Mouse (Mus musculus) right cerebral cortex, postnatal 14 days (tissue): Measurements from ENCODE around the gene Fbp1.
"Not testable (repeated sequence)": the region's sequence is repeated elsewhere in the genome, so short reads cannot be mapped to it uniquely, and the experiment has no call there.

Experiments
- DNase-seq: peaks from one replicate; pipeline ENCODE4 v3.0.0; 2022

Gene Fbp1

DNA sequence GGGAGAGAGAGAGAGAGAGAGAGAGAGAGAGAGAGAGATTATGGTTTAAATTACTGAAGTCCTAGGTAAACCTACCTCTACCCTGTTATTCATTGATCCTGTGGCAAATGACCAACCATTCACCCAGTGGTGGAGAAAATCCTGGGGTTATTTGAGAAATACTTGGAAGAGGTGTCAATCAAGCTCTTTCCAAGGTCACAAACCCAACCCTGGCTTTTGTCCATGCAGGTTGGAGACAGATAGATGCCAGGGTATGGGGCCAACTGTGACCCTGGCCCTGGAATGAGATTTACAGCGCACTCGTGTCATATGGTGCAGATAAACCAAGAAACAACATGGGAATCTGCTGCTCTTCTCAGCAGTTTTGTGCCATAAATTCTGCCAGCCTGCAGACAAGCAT is 4.6 kb downstream of the Fbp1 start:
- no peak for DNase-seq

DNA sequence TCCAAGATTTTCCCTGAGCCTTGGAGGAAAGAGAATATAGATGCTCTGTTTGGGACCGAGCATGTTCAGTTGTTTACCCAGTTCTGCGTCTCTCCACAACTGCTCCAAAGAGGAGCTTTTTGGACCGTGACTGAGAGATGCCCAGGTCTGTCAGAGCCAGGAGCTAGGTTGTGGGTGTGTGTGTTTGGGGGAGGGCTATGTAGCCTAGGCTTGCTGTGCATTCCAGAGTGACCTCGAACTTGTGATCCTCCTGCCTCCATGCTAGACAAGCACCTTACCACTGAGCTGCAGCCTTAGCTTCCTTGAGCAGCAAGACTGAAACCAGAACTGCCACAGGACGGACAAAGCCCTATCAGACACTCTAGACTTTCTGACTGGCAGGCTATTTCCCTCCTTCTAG is 5.2 kb downstream of the Fbp1 start:
- no peak for DNase-seq

DNA sequence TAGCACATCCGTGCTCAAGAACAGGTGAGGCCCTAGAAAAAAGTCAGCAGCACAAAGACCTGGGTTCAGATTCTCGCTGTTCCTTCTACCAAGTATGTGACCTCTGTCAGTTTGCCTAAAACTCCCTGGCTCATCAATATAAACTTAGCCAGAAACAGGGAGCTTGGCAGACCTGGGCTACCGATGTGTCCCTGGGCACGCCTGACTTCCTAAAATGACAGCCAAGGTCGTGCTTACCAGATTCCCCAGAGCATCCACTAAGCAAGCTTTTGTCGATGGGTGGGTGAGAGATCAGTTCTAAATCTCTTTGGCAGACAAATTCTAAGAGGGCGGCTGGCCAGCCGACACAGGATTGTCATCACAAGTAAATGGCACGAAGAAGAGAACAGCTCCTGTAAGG is 6.7 kb downstream of the Fbp1 start:
- DNase-seq = no peak

DNA sequence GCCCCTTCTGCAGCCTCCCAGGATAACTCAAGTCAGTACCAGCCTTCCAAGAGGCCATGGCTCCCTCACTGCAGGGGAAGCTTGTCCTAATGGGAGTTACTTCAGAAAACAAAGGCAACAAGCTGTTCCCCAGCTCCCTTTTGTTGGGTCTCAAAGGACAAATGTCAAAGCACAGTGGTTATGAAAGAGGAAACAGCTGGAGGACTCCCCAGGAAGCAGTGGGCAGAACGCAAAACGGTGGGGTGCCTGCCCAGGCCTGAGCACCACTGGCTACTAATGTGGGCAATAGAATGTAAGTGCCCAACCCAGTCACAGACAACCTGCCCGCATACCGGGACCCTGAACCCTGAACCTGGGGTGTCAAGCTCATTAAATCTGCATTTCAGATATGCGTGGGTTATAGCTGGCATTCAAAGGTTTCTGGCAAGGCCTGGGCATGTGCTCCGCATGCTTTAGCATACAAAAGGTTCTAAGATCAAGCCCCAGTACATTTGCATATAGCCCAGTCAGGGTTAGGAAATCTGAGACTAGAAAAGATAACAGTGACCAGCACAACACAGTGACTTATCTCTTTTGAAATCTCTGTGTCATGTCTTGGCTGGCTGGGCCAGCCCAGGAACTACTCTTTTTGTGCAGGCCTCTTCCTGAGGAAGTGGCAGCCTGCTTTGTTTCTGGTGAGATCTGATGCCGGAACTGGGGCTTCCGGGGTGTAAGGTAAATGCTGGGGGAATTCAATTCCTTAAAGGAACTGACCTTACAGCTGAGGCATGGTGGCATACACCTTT is 8.1 kb downstream of the Fbp1 start:
- no peak for DNase-seq

DNA sequence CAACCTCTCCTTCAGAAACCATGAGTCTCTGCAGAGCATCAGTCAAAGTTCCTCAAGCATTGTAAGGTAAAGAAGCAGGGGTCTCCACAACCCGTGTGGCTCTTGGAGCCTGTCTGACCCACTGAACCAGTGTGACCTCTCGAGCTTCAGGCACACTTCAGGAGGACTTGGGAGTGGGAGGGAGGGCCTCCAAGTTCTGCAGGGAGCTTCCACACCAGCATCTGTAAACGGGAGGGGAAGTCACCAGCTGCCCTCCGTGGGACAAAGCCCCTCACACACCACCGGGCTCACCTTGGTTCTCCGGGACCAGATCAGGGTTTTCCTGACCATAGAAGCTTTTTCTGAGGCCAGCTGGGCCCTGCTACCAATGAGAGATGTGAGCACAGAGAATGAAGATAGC is 8.7 kb downstream of the Fbp1 start:
- DNase-seq = no peak

DNA sequence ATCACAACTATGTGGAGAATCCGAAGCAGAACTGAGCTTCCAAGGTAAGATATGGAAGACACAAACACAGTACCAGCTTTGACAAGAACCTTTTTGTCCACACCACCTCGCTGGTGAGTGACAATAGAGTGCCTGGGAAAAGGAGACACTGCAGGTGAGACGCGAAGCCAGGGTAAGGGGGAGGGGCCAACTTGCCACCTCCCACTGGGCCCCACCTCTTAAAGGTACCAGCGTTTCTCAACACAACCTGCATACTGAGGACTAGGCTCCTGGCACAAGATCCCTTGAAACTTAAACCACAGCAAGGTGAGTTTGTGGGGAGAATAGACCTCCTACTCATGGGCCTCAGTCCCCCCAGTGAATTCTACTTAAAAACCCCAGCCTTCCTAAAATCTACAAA is 10.8 kb downstream of the Fbp1 start:
- DNase-seq = no peak

DNA sequence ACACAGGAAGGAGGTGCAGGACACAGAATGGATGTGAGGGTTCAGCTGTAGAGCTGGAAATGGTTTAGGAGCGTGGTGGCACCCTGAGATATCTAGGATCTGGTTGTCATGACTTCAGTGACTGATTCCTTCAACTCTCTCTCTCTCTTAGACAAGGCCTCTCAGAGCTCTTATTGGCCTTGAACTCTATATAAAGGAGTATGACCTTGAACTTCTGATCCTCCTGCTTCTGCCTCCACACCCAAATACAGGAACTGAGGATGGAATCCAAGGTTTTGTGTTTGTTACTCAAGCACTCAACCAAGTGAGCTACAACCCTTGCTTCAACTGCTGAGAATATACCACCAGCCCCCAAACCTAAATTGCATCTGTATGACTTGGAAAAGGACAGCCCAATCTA is 12.0 kb downstream of the Fbp1 start:
- DNase-seq = no peak

DNA sequence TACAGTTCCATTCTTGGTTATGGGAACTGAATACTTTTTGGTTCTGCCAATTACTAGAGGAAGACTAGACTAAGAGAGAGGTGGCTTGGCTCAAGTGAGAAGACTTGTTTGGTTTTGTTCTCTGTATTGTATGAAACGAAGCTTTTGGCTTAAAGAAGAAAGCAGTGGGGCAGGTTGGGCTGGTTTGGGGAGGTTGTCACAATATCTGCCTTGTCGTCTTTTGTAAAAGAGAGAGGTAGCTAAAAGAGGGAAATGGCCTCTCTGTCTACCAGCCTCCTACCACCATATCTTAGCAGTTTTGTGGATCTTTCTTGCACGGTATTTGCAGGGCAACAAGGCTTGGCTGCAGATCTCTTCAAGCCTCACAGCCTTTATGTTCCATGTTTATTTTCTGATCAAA is 15.8 kb downstream of the Fbp1 start:
- DNase-seq = no peak

DNA sequence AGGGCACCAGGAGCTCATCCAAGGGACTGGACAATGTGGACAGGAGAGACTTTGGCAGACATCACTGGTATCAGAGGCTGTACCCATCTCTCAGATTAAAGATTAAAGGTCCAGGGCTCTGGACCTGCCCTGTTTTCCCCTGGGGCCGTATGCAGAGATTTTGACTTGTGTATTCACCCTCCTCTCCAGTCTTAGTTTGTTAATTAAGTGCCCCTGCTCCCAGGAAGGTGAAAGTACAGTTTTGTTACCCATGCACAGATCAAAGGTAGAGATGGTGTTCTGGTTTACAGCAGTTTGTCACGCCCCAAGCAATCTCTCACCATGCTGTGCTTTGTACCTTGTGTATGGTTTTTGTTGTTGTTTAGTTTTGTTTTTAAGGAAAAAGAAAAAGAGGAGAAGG is 17.5 kb downstream of the Fbp1 start:
- no peak for DNase-seq

DNA sequence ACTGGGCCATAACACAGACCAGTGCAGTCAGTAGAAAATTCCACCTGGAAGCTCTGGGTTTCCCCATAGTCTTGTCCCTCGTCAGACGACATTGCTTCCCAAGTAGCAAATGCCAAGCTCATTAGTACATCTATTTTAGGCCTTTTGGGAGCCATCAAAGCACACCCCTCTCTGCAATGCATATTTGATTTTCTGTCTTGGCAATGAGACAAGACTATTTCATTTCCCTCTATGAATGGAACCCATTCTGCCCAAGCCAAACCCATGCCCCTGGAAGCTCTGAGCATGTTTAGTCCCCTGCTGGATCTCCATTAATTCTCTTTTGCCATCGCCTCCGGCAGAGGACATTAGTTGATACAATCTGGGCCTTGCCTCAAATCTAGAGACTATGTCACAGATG is 21.3 kb downstream of the Fbp1 start:
- no peak for DNase-seq

DNA sequence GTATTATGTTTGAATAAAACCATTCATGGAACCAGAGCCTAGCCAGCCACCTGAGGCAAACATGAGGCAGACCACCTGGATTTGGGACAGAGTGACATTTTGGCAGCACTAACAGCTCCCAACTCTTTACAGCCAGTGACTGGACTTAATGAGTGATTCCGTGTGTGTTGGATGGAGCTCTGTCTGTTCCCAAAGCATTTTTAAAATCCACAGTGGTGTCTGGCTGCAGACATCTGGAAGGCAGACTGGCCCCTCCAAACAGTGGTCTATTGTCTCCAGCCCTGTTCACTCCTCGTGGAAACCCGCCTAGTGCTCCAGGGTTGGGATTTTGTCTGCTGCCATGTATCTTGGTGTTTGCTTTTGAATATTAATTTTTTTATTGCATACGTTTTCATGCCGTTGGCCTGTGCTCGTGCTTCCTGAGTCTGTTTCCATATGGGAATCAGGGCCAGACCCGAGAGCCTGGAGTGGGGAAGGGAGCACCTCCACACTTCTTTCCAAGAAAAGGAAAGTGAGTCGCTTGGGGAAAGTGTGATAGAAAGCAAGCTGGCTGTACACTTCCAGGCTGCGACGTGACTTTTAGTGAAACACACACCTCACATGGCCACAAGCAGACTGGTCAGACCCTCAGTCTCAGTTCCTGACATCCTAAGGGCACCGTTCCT is 22.3 kb downstream of the Fbp1 start:
- DNase-seq = no peak

DNA sequence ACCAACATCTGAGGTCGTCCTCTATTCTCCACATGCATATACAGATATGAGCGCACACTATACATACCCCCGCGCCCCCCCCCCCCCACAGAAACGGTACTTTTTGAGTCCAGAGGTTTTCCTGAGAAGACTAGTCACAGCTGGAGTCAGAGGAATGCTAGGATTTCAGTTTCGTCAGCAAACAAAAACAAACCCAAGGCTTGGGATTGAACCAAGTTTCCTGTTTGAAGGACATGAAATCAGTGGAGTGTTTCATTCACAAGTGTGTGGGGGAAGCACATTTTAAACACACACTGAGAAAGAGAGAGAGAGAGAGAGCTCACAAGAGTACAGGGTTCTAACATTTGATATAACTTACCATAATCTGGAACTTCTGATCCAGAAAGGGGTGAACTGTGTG is 24.3 kb downstream of the Fbp1 start:
- DNase-seq = no peak

DNA sequence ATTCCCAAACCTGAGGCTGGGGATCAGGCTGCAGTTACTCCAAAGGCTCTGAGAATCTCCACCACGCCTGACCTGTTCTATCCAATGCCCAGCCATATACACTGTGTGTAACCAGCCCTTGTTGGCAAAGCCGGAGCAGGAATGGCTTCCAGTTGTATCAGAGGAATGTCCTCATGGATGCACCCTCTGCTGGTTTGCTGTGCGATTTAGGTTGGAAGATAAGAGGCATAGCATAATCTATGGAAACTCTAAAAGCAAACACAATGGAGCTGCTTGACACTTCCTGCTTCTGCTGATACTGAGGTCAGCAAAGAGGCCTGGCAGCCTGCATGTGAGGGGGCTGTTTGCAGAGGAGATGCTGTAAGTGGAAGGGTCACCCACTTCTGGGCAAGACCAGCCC is 25.2 kb downstream of the Fbp1 start:
- no peak for DNase-seq

DNA sequence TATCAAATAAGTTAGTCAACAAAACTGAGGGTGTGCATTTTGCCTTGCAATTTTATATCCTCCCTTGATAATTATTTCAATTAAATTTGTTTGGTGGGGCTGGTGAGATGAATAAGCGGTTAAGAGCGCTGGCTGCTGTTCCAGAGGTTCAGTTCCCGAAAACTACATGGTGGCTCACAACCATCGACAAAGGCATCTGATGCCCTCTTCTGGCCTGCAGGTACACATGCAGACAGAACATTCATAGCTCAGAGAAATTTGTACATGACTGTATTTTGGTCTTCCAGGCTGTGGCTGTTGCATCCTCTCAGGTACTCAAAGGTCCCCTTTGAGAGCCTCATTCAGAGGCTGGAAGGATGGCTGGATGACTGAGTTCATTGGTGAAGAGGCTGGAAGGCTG is 28.0 kb downstream of the Fbp1 start:
- DNase-seq = no peak

DNA sequence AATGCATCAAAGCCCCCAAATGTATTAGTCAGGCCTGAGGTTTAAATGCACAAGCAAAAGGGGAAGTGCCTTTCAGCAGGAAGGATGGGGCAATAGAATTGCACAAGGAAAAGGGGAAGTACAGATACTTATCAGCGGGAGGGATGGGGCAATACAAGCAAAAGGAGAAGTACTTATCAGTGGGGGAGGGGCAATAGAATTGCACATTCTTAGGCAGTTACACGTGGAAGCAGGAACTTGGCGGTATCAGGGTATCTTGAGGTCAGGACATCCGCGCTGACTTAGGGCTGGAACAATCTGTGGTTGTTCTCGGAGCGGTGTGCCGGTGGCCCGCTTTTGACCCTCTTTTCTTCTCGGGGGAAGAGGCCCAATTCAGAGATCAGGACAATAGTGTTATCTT is 28.8 kb downstream of the Fbp1 start:
- DNase-seq = not testable (repeated sequence)

DNA sequence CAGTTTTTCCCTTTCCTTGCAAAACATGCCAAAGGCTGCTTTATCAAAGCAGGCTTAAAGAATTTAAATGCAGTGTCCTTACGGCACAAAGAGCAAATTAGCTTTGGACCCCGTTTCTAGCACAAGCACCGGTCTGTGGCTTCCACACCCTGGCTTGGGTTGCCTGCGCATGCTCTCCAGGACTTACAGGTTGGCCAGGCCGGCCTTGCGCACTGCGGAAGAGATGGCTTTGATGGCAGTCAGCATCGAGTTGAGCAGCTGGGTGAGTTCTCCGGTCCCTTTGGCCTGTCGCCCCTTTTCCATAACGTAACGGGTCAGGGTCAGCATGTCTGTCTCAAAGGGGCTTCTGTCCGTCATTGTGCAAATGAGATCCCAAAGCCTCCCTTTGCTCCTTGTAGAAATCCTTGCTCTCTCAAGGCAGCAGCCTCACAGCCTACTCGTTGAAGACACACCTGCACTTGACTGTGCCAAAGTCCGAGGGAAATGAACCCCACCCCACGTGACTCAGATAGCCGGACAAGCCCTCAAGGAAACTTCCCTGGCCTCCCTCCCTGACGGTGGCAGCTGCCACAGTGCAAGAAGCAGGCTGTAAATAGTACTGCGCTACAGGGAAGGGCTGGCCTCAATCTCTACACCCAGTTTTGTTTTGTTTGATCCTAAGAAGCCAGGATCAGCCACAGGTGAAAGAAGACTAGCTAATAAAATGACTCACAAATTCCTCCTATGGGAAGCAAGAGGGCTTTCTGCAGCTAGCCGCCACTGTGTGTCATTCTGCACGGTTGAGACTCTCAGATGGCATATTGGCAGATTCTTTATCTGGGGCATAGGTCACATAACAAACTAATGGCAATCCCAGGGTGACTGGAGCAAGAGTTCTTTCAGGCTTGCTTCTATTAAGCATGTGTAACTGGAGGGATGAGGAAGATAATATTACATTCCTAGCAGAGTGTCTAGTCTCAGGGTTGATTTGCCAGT is 29.9 kb downstream of the Fbp1 start, which contains the start of gene Fbp2:
TSS of gene Fbp2 (minus strand) at position 482 of the 975 bp plus-strand sequence.
- DNase-seq = no peak

DNA sequence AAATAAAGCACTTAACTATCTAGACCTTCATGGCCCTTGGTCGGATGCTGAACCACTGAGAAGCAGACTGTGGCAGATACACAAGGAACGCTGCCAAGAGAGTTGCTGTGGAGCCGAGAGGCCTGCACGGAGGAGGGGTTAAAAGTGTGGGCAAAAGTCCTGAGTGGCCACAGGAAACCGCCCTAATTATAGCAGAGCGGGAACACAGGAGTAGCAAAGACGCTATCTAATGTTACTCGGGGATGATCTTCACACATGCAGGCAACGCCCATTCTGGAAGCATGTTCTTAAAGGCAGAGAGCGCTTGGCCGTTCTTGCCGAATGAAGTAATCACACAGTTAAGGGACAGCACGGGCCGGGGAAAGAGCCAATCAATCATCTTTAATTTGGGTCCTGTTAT is 31.2 kb downstream of the Fbp1 start:
- DNase-seq = no peak

DNA sequence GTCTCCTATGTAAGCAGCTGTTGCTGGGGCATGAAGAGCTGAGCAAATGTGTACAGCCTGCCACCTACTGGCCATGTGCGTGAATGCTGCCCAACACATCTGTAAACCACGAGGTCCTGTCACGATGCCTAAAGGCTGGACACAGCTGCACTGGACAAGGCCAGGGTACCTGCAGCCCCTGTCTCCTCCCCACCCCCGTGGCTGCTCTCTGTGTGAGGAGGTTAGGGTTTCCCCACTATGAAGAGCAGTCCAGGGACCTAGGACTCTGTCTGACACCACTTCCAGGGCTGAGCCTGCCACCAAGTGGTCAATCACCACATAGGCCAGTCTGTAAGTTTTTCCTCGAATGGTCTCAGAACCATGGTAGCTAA is 31.8 kb downstream of the Fbp1 start:
- DNase-seq = peak; percentile 69

DNA sequence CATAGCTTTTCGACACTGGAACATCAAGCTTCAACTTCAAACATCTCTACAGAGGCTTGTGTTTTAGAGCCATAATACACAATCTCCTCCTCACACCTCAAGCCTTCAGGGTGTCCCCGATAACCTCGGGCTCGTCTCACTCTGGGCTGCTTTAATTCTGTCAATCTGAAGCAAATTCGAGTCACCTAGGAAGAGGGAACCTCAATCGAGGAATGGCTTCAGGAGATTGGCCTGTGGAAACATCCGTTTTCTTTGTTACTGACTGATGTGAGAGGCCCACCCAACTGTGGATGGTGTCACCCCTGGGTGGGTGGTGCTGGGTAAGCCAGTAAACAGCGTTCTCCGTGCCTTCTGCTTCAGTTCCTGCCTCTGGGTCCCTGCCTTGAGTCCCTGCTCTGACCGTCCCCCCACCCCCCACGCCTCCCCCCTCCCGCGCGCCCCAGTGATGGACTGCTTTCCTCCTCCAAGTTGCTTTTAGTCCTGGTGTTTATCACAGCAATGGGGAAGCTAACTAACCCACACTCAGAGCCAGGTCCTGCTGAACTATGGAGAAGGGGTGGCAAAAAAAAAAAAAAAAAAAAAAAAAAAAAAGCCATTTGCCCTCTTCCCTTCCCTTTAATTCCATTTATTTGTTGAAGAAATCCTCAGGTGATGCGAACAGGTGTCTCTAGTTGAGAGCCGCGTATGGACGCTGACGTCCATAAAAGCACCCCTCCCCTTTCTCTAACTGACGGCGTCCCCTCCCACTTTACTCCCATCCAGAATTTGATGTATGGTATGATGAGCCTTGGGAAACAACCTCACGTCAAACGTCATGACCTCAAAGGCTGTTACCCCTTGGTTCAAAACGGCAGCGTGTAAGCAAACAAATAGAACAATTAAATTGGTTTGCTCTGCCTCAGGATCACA is 32.4 kb downstream of the Fbp1 start:
- DNase-seq = no peak

DNA sequence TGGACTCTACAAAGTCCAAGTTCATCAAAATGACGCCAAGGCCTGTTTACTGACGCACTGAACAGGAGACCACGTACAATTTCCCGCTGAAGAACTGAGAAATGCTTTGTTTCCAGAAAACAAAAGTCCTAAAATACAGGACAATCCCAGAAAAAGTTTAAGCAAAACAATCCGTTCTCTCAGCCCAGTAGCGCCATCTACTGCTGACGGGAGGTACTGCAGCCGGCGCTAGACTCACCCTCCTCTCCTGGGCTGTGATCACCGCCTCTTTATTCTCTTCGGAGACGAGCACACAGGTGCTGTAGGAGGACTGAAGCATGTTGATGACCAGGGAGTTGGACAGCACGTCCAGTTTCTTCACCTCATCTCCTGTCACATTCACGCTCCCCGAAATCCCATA is 33.4 kb downstream of the Fbp1 start:
- DNase-seq = peak; percentile 80

DNA sequence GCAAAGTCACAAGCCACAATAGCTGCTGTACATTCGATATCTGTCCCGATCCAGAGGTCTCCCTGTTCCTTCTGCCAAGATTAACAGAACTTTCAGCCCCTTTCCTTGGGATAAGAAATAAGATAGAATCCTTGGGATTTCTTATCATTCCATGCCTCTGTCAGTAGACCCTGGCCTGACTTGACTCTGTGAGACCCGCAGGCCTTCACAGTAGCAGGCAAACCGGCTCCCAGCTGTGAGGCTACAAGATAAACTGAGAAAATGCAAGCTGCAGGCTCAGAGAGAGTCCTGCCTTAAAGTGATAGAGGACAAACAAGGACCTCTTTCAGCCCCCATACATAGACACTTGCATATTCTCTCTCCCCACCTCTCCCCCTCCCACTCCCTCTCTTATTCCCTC is 54.7 kb downstream of the Fbp1 start:
- DNase-seq = no peak

DNA sequence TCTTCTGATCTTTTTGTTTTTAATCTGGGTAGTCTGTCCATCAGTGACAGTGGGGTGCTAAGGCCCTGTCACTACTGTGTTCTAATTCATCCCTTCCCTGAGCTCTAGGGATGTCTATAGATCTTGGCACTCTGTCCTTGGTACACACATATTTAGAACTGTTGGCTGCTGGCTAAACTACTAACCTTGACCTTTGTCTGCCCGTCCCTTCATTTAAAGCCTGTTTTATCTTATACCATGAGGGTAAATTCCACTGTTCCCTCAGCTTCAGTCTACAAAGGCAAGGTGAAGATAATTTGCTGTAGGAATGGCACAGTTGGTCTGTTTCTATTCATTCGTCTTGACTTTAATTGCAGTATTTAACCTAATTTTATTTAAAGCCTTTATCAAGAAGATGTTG is 55.8 kb downstream of the Fbp1 start:
- no peak for DNase-seq

DNA sequence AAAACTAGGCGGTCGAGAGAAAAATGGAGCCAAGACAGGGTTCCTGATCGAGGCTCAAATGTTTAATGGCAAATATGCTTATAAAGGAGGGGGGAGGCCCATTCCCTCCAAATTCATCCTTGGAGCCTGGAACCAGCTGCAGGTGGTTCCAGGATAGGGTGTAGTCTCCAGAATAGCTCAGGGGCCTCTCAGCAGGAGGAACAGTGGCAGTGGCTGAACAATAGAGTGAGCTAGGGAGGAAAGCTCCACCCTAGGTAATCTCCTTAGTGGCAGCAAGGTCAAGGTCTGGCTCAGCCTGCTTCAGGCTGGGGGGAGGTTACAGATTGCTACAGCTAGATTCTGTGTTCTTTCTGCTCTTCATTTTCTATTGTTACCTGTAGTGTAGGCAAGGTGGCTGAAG is 72.4 kb downstream of the Fbp1 start:
- DNase-seq = not testable (repeated sequence)
